Mouse (Mus musculus): ENCODE data around the gene Ccdc24. TPM values are rescaled to one million over a fixed set of nuclear protein-coding genes. Genes with fewer than 3 reads are reported as not detected.
A peak's percentile ranks its signal among the peaks of the same experiment; 100 is the strongest.

Gene Ccdc24
- polyA plus RNA-seq, 1 experiment from 2014 or later: 2.2 TPM

DNA sequence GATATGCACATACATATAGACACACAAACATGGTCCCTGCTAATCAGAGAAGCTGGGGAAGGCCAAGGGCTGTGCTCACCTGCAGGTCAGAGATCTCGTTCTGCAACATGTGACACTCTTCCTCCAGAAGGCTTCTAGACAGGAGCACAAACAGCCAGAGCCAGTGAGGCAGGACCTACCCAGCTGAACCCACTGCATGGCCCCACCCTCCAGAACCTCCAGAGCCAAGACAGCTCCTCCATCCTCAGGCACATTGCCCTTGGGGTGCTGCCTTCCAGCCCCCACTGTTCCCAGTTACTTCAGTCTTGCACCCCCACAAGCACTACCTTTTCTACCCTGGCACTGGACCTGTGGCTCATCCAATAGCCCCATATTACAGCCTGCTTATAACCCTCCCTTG, 1.9 kb downstream of the Ccdc24 start:
- H3K27ac ChIP-seq (replicated peaks): no peak overlapping the region
- H3K27me3 ChIP-seq (ENCODE audit: low read depth, poor library complexity, severe bottlenecking): peaks cover 23% of the 10 kb centered on the region
- H3K4me3 ChIP-seq: no peak overlapping the region
- peaks cover 50% of the 10 kb centered on the region for H3K4me1 ChIP-seq
- peaks cover 26% of the 10 kb centered on the region for H3K36me3 ChIP-seq
- DNase-seq (ENCODE audit: low spot score): no peak
- 69% methylated on average over 1 of the region's 1 CpGs for WGBS
- H3K9me3 ChIP-seq (replicated peaks): no peaks in the 10 kb centered on the region

DNA sequence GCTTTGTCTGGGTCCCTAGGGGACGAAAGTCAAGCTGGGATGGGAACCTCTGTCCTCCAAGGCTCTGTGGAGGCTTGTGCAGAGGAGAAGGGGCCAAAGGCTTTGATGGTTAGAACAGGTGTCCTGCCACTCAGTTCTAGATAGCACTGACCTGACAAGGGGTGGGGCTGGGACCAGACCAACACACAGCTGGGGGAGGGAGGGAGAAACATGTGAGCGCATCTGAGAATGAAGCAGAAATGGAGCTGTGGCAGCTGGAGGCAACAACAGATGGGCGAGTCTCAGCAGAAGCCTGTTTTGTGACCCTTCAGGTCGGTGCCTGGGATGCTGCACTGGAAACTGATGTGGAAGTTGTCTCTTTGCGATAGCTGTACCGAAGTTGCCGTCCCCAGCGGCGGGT, 3.0 kb downstream of the Ccdc24 start:
- no peak for DNase-seq (ENCODE audit: low spot score)
- Histone ChIP-seq H3K36me3 (peaks cover 15% of the 10 kb centered on the region), H3K27ac (replicated peaks) (no peak overlapping the region), H3K27me3 (ENCODE audit: low read depth, poor library complexity, severe bottlenecking) (peaks cover 23% of the 10 kb centered on the region), H3K9me3 (replicated peaks) (no peaks in the 10 kb centered on the region), H3K4me3 (no peak overlapping the region), H3K4me1 (peaks cover 50% of the 10 kb centered on the region)
- WGBS: 80% methylated on average over 9 of the region's 9 CpGs

DNA sequence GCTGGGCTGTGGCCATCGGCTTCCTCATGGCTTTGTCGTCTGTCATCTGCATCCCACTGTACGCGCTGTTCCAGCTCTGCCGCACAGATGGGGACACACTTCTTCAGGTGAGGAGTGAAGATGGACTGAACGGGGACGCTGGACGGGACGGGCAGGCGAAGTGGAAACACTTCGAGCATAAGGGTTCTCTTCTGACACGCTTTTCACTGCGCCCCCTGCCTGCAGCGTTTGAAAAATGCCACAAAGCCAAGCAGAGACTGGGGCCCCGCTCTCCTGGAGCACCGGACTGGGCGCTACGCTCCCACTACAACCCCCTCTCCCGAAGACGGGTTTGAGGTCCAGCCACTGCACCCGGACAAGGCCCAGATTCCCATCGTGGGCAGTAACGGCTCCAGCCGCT, 4.5 kb downstream of the Ccdc24 start:
- H3K4me1 ChIP-seq: peaks cover 50% of the 10 kb centered on the region
- H3K4me3 ChIP-seq: peak overlapping the region; percentile 24
- DNase-seq (ENCODE audit: low spot score): peak; percentile 68
- WGBS: 21% methylated on average over 24 of the region's 24 CpGs
- H3K27me3 ChIP-seq (ENCODE audit: low read depth, poor library complexity, severe bottlenecking): peaks cover 23% of the 10 kb centered on the region
- no peaks in the 10 kb centered on the region for H3K36me3 ChIP-seq
- H3K9me3 ChIP-seq (replicated peaks): no peaks in the 10 kb centered on the region
- peak overlapping the region; percentile 67 for H3K27ac ChIP-seq (replicated peaks)

DNA sequence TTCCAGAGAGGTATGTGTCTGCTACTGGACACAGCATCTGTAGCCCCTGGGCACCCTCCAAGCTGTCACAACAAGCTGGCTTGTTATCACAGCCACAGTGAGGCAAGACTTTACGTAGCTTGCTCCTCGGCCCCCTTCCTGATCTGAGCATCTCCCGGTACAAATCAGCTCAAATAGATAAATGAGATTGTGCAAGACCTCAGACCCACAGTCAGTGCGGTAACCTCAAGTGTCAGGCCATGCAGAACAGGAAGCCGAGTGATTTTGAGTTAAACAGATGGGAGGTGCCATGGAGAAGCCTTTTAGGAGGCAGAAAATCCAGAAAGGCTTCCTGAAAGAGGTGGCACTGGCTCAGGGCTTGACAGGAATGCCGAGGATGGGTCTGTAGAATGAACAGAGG, 5.4 kb downstream of the Ccdc24 start:
- 81% methylated on average over 6 of the region's 6 CpGs for WGBS
- H3K36me3 ChIP-seq: no peaks in the 10 kb centered on the region
- peaks cover 23% of the 10 kb centered on the region for H3K27me3 ChIP-seq (ENCODE audit: low read depth, poor library complexity, severe bottlenecking)
- H3K27ac ChIP-seq (replicated peaks): no peak overlapping the region
- peaks cover 46% of the 10 kb centered on the region for H3K4me1 ChIP-seq
- no peak for DNase-seq (ENCODE audit: low spot score)
- H3K9me3 ChIP-seq (replicated peaks): no peaks in the 10 kb centered on the region
- H3K4me3 ChIP-seq: no peak overlapping the region

DNA sequence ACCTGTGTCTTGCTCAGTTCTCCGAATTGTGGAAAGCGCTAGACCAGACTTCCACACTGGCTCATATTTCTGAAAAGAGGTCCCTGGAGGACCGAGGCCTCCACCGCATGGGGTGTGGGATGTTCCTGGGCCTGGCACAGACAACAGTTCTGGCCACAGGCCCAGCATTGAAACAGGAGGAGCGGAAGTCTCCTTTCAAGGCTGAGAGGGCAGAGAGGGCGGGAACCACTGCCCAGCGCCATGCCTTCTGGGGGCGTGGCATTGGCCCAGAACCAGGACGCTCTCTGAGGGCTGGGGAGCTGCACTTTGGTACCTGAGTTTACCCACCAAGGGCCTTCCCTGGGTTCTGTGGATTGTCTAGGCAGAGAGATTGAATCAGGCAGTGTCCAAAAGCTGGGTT, 6.3 kb downstream of the Ccdc24 start:
- H3K27ac ChIP-seq (replicated peaks): no peak overlapping the region
- peaks cover 23% of the 10 kb centered on the region for H3K27me3 ChIP-seq (ENCODE audit: low read depth, poor library complexity, severe bottlenecking)
- no peaks in the 10 kb centered on the region for H3K36me3 ChIP-seq
- no peak for DNase-seq (ENCODE audit: low spot score)
- no peaks in the 10 kb centered on the region for H3K9me3 ChIP-seq (replicated peaks)
- peaks cover 39% of the 10 kb centered on the region for H3K4me1 ChIP-seq
- 64% methylated on average over 9 of the region's 9 CpGs for WGBS
- no peak overlapping the region for H3K4me3 ChIP-seq

DNA sequence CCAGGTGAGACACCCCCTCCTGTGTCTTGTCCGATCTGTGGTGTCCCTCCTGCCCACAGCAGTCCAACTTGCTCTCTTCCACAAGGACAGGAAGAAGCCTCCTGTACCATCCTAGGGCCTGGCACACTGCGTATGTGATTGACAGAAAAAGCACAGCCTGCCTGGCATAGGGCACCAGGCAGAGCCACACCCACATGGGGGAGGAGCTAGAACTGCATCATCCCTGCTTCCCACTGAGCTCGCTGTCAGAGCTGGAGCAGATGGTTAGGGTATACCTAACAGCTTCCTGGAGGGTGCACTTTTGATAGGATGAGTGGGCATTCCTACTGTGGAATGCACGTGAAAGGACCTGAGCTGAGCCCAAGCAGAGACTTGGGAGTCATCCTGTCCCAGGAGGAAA, 9.5 kb downstream of the Ccdc24 start:
- peaks cover 12% of the 10 kb centered on the region for H3K27me3 ChIP-seq (ENCODE audit: low read depth, poor library complexity, severe bottlenecking)
- no peaks in the 10 kb centered on the region for H3K9me3 ChIP-seq (replicated peaks)
- no peak overlapping the region for H3K4me3 ChIP-seq
- WGBS: 33% methylated on average over 4 of the region's 4 CpGs
- H3K27ac ChIP-seq (replicated peaks): no peak overlapping the region
- DNase-seq (ENCODE audit: low spot score): no peak
- H3K4me1 ChIP-seq: peaks cover 23% of the 10 kb centered on the region
- no peaks in the 10 kb centered on the region for H3K36me3 ChIP-seq

DNA sequence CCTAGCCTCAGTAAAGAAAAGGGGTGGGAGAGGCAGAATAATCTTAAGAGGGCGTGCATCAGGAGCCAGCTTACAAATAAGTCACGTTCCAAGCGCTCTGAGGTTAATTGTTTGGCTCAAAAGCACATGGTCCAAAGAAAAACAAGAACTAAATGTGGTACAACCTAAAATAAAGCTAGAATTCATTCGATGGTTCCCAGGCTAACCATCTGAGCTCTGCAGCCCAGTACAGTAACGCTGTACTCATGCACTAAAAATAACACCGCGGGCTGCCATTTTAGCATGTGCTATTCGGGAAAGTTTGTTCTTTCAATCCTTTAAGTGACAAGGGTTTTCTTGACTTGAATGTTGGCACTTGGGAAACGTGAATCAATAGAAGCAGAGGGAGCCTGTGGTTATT, 11.8 kb downstream of the Ccdc24 start:
- H3K9me3 ChIP-seq (replicated peaks): no peaks in the 10 kb centered on the region
- no peaks in the 10 kb centered on the region for H3K36me3 ChIP-seq
- no peak for DNase-seq (ENCODE audit: low spot score)
- H3K4me1 ChIP-seq: peaks cover 29% of the 10 kb centered on the region
- 89% methylated on average over 9 of the region's 9 CpGs for WGBS
- no peak overlapping the region for H3K27ac ChIP-seq (replicated peaks)
- H3K27me3 ChIP-seq (ENCODE audit: low read depth, poor library complexity, severe bottlenecking): no peaks in the 10 kb centered on the region
- H3K4me3 ChIP-seq: no peak overlapping the region

DNA sequence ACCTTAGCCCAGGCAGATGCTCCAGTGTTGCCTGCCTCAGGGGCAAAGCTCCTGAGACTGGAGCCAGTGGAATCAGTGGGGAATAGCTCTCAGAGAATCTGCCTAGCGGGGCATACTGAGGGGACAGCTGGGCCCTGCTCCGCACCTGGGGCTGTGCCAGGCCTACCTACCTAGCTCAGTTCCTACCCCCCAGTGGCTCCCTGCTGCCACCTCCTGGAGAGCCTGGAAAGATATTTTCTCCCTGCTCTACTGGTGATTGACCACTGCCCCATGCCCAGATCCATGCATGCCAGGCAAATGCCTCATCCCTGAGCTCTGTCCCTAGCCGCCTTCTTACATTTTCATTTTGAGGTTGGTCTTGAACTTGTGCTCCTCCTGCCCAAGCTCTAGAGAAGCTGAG, 13.6 kb downstream of the Ccdc24 start:
- H3K4me1 ChIP-seq: peaks cover 30% of the 10 kb centered on the region
- H3K4me3 ChIP-seq: no peak overlapping the region
- H3K27ac ChIP-seq (replicated peaks): no peak overlapping the region
- no peak for DNase-seq (ENCODE audit: low spot score)
- H3K27me3 ChIP-seq (ENCODE audit: low read depth, poor library complexity, severe bottlenecking): no peaks in the 10 kb centered on the region
- H3K36me3 ChIP-seq: no peaks in the 10 kb centered on the region
- 74% methylated on average over 3 of the region's 3 CpGs for WGBS
- no peaks in the 10 kb centered on the region for H3K9me3 ChIP-seq (replicated peaks)

DNA sequence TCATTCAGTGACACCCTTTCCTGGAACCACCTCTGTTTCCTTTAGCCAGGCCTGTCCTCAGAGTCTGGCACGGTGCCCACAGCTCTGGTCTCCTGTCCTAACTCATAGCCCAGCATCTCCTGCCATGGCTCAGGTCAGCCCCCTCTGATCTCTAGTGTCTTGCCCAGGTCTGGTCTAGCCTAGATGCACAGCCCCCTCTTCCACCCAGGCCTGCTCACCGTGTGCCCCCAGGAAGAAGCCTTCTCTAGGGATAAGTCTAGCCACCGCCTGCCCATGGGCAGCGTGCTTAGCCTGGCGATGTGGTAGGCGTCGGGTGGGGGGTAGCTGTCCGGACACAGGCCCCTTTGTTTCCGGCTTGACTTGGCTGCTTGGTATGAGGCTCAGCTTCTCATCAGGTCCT, 17.2 kb downstream of the Ccdc24 start:
- Histone ChIP-seq H3K27ac (replicated peaks) (peak overlapping the region; percentile 53), H3K4me1 (peaks cover 28% of the 10 kb centered on the region), H3K36me3 (no peaks in the 10 kb centered on the region), H3K4me3 (no peak overlapping the region), H3K9me3 (replicated peaks) (no peaks in the 10 kb centered on the region), H3K27me3 (ENCODE audit: low read depth, poor library complexity, severe bottlenecking) (no peaks in the 10 kb centered on the region)
- no peak for DNase-seq (ENCODE audit: low spot score)
- 89% methylated on average over 9 of the region's 9 CpGs for WGBS

DNA sequence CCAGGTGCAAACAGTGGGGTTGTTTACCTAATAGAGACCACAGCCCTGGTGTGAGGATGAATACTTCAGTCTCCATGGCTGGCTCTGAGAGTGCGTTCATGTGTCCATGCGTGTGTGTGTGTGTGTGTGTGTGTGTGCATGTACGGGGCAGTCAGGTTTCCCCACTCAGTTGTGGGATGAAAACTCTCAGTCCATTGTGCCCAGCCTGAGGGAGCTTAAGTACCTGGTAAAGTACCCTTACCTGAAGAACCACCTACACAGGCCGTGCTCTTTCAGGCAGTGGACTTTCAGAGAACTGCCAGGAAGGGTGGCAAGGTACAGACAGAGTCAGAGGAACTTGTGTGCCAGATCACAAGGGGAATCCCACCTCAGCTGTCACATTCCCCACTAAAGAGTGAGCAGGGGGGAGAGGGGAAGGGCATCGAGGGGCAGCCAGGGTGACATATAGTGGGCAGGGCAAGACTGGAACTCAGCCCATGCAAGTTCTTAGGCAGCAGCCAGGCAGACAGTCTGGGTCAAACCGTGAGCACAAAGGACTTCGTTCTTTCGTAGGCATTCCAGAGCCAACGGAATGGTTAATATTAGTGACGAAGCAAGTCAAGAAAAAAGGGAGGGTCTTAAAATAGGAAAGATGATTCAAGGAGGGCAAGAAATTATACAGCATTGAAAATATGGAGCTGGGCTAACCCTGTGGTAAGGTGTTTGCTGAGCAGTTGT, 20.0 kb downstream of the Ccdc24 start:
- Histone ChIP-seq H3K36me3 (no peaks in the 10 kb centered on the region), H3K9me3 (replicated peaks) (no peaks in the 10 kb centered on the region), H3K27ac (replicated peaks) (no peak overlapping the region), H3K27me3 (ENCODE audit: low read depth, poor library complexity, severe bottlenecking) (no peaks in the 10 kb centered on the region), H3K4me3 (no peak overlapping the region), H3K4me1 (peaks cover 39% of the 10 kb centered on the region)
- WGBS: 86% methylated on average over 10 of the region's 10 CpGs
- no peak for DNase-seq (ENCODE audit: low spot score)

DNA sequence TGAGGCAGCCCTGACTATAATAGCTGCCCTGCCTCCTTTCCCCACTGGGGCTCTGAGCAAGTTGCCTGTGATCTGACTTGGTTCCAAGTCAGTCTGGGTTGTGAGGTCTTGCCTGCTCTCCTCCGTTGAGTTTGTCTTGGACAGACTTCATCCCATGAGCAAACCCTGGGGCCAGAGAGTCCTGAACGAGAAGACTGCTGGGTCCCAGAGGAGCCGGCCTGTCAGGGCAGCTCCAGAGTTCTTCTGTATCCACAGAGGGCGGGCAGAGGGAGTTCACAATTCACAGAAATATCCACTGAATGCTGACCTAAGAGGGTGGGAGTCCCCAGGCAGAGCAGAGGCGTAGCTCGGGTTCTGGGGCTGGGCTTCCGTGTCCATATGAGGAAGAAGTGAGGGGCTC, 21.5 kb downstream of the Ccdc24 start:
- H3K9me3 ChIP-seq (replicated peaks): no peaks in the 10 kb centered on the region
- H3K27me3 ChIP-seq (ENCODE audit: low read depth, poor library complexity, severe bottlenecking): no peaks in the 10 kb centered on the region
- H3K4me3 ChIP-seq: no peak overlapping the region
- no peaks in the 10 kb centered on the region for H3K36me3 ChIP-seq
- peak overlapping the region; percentile 67; the same call in 1 of the 2 replicates for H3K27ac ChIP-seq (replicated peaks)
- 86% methylated on average over 7 of the region's 7 CpGs for WGBS
- peaks cover 35% of the 10 kb centered on the region for H3K4me1 ChIP-seq
- DNase-seq (ENCODE audit: low spot score): no peak

DNA sequence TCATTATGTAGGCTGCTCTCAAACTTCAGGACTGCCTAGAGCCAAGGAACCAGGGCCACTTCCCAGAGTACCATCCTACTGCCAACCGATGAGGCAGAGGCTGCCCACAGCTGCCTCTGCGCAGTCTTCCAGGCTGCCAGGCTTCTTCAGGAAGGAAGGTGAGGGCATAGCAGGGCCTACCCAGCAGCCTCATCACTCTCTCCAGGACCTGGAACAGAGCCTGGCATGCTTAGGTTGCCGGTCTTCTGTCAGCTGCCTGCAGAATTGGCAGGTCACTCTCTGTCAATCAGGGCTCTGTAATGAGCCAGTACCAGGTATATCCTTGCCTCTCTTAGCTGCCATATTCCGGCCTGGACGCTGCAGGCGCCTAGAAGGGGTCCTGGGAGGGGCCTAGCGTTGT, 22.2 kb downstream of the Ccdc24 start:
- WGBS: 88% methylated on average over 7 of the region's 7 CpGs
- Histone ChIP-seq H3K4me1 (peaks cover 32% of the 10 kb centered on the region), H3K27me3 (ENCODE audit: low read depth, poor library complexity, severe bottlenecking) (no peaks in the 10 kb centered on the region), H3K4me3 (no peak overlapping the region), H3K9me3 (replicated peaks) (no peaks in the 10 kb centered on the region), H3K36me3 (no peaks in the 10 kb centered on the region), H3K27ac (replicated peaks) (peak overlapping the region; percentile 67)
- no peak for DNase-seq (ENCODE audit: low spot score)

DNA sequence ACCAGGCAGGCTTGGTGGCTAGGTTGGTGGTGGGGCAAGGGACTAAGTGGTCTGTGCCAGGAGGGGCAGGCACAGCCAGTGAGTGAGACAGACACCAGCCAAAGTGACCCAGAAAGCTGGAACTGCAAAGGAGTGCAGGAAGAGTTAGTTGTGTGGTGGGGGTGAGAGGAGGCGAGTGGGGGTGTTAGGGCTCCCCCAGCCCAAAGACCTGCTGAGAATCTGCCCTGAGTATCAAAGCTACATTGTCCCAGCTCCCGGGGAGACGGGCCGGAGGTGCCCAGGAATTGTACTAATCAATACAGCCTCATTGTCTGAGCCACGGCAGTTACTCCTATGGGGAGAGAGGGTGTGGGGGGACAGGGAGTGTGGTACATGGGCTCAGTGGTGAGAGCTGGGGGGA, 22.9 kb downstream of the Ccdc24 start:
- no peak for DNase-seq (ENCODE audit: low spot score)
- H3K36me3 ChIP-seq: no peaks in the 10 kb centered on the region
- H3K9me3 ChIP-seq (replicated peaks): no peaks in the 10 kb centered on the region
- 34% methylated on average over 5 of the region's 5 CpGs for WGBS
- peak overlapping the region; percentile 67 for H3K27ac ChIP-seq (replicated peaks)
- peak overlapping the region; percentile 16; the same call in 1 of the 2 replicates for H3K4me3 ChIP-seq
- peaks cover 30% of the 10 kb centered on the region for H3K4me1 ChIP-seq
- no peaks in the 10 kb centered on the region for H3K27me3 ChIP-seq (ENCODE audit: low read depth, poor library complexity, severe bottlenecking)
